Mouse (Mus musculus): ENCODE data around the gene Zfp524. TPM values are rescaled to one million over a fixed set of nuclear protein-coding genes. Genes with fewer than 3 reads are reported as not detected.

The Zfp524 gene
- 6.7 and 7.9 TPM in 2 replicates for polyA plus RNA-seq (2015; fragmentation: Nextera tagmentation; extraction: Ambion mirVana)

DNA sequence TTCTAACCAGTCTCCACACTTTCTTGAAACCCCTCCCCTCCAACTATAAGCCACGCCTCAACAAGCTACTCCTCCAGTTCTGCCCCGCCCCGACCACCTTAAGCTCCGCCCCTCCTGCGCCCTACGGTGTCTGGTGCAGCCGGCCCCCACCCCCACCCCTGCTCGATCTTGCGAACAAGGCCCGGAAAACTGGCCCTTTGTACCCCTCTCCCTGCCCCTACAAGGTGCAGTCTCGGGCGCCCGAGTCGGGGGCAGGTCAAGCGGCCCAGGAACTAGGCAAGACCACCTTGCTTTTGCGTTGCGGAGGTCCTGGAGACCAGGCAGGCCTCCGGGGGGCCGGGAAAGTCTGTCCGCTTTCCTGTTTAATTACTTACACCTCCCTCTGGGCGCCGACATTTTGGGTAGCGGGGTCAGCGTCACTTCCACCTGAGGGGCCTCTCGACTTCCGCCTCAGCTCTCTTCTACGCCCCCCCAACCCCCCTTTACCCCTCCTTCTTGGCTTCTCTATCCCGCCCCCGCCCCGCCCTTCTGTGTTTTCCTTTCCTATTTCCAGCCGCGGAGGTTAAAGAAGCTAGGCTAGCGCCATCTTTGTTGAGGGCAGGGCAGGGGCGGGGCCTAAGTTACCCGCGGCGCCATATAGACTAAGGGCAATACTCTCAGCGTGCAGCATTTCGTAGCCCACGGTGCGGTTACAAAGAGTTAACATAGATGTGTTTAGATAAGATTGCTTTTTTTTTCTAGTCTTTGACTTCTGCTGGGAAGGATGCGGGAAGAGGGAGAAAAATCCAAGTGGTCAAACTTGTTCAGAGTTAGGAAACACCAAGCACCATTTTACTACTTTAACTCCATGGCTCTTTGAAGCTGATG lies at the start of gene Zfp524, which contains the start of gene Fiz1:
Zfp524 (plus strand) TSS at position 165 of the 867 bp plus-strand sequence.
Fiz1 (minus strand) TSS at position 447 of the 867 bp plus-strand sequence.
- no peaks in the 10 kb centered on the region for H3K9me3 ChIP-seq (replicated peaks; ENCODE audit: control insufficient read depth, low read length, poor library complexity, severe bottlenecking)
- H3K9ac ChIP-seq (ENCODE audit: low read depth, low read length) = peak within 1 kb of the TSS; percentile 74
- H3K4me1 ChIP-seq (ENCODE audit: control insufficient read depth, insufficient read depth, low read length) = peaks cover 10% of the 10 kb centered on the region
- H3K36me3 ChIP-seq (ENCODE audit: control insufficient read depth, insufficient read depth, low read length) = peaks cover 16% of the 10 kb centered on the region
- peak within 1 kb of the TSS; percentile 97 for H3K27ac ChIP-seq (ENCODE audit: low read length)
- peak; percentile 84 for ATAC-seq
- peak within 1 kb of the TSS; percentile 67 for H3K4me2 ChIP-seq (ENCODE audit: low read length)
- peak within 1 kb of the TSS; percentile 79 for H3K4me3 ChIP-seq (ENCODE audit: low read depth, low read length)
- under 1% methylated on average over 41 of the region's 42 CpGs for WGBS
- H3K27me3 ChIP-seq (ENCODE audit: control insufficient read depth, insufficient read depth, low read depth, low read length) = no peaks in the 10 kb centered on the region

DNA sequence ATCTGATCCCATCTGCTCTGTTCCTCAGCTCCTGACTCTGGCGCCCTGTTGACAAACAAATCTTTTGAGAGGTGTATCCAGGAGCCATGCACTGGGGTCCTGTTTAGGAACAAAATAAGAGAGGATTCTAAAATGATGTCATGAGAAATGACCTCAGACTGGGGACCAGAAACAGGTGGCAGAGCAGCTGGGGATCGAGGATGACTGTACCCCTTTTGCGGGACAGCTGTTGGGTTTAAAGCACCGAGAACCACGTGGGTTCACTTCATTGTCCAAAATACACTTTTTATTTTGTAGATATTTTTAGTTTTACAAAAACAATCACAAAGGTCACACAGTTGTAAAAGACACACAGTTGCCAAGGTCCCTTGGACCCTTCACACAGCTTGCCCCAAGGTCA lies 49.2 kb upstream of the Zfp524 start:
- H3K36me3 ChIP-seq (ENCODE audit: control insufficient read depth, insufficient read depth, low read length) = no peaks in the 10 kb centered on the region
- H3K4me3 ChIP-seq (ENCODE audit: low read depth, low read length) = no peak overlapping the region
- H3K27ac ChIP-seq (ENCODE audit: low read length) = no peak overlapping the region
- no peaks in the 10 kb centered on the region for H3K9me3 ChIP-seq (replicated peaks; ENCODE audit: control insufficient read depth, low read length, poor library complexity, severe bottlenecking)
- 81% methylated on average over 5 of the region's 5 CpGs for WGBS
- no peaks in the 10 kb centered on the region for H3K27me3 ChIP-seq (ENCODE audit: control insufficient read depth, insufficient read depth, low read depth, low read length)
- no peaks in the 10 kb centered on the region for H3K4me1 ChIP-seq (ENCODE audit: control insufficient read depth, insufficient read depth, low read length)
- H3K4me2 ChIP-seq (ENCODE audit: low read length) = no peak overlapping the region
- no peak overlapping the region for H3K9ac ChIP-seq (ENCODE audit: low read depth, low read length)
- no peak for ATAC-seq

- WGBS = 32% methylated on average over 6 of the region's 6 CpGs
- Histone ChIP-seq H3K27me3 (ENCODE audit: control insufficient read depth, insufficient read depth, low read depth, low read length) (no peaks in the 10 kb centered on the region), H3K9ac (ENCODE audit: low read depth, low read length) (no peak within 1 kb of the TSS), H3K27ac (ENCODE audit: low read length) (no peak within 1 kb of the TSS), H3K36me3 (ENCODE audit: control insufficient read depth, insufficient read depth, low read length) (no peaks in the 10 kb centered on the region), H3K9me3 (replicated peaks; ENCODE audit: control insufficient read depth, low read length, poor library complexity, severe bottlenecking) (no peaks in the 10 kb centered on the region), H3K4me1 (ENCODE audit: control insufficient read depth, insufficient read depth, low read length) (no peaks in the 10 kb centered on the region), H3K4me2 (ENCODE audit: low read length) (no peak within 1 kb of the TSS), H3K4me3 (ENCODE audit: low read depth, low read length) (no peak within 1 kb of the TSS)
- ATAC-seq = no peak
Observed at GRCm38 (mm10) chr7:4971068-4971467, 43.1 kb upstream of the Zfp524 start, which contains the start of gene Sbk3. Sbk3 (minus strand) TSS chr7:4971168.

DNA sequence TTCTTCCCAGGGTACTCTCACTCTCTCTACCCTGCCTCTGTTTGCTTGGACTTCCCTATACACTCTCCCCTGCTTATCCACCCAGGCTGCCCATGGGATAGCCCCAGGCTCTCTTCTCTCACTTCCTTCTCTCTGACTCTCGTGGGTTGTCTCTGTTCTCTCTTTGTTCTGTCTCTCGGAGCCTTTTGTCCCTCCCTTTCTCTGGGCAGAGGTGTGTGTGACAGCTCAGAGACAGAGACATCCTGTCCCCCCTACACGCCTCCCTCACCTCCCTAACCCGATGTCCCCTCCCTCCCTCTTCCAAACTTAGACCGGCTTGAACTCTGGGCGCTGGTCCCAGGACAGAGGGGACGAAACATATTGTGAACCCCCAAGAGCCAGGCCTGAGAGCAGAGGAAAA lies 42.5 kb upstream of the Zfp524 start:
- Histone ChIP-seq H3K27me3 (ENCODE audit: control insufficient read depth, insufficient read depth, low read depth, low read length) (no peaks in the 10 kb centered on the region), H3K4me2 (ENCODE audit: low read length) (no peak overlapping the region), H3K36me3 (ENCODE audit: control insufficient read depth, insufficient read depth, low read length) (no peaks in the 10 kb centered on the region), H3K4me3 (ENCODE audit: low read depth, low read length) (no peak overlapping the region), H3K9me3 (replicated peaks; ENCODE audit: control insufficient read depth, low read length, poor library complexity, severe bottlenecking) (no peaks in the 10 kb centered on the region), H3K27ac (ENCODE audit: low read length) (no peak overlapping the region), H3K4me1 (ENCODE audit: control insufficient read depth, insufficient read depth, low read length) (no peaks in the 10 kb centered on the region), H3K9ac (ENCODE audit: low read depth, low read length) (no peak overlapping the region)
- WGBS = 23% methylated on average over 7 of the region's 7 CpGs
- no peak for ATAC-seq

- H3K4me1 ChIP-seq (ENCODE audit: control insufficient read depth, insufficient read depth, low read length) = no peaks in the 10 kb centered on the region
Observed at GRCm38 (mm10) chr7:4972321-4973047, 41.7 kb upstream of the Zfp524 start.

DNA sequence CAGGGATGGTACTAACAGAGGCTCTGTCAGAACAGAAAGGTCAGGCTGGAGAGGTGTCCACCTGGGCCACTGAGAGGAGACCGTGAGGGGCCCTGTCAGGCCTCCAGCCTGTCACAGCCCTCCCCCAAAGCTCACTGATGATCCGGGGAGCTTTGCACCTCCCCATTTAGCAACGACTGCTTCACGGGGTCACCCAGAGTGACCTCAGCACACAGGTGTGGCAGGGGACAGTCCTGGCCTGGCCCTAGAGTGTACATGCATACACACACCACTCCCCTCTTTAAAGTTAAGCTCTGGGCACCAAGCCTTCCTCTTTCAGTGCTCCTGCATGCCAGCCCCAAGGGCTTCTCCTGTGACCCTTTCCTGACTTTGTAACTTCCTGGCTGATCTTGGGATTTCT lies 38.8 kb upstream of the Zfp524 start:
- Histone ChIP-seq H3K4me1 (ENCODE audit: control insufficient read depth, insufficient read depth, low read length) (no peaks in the 10 kb centered on the region), H3K4me3 (ENCODE audit: low read depth, low read length) (no peak overlapping the region), H3K27ac (ENCODE audit: low read length) (no peak overlapping the region), H3K9me3 (replicated peaks; ENCODE audit: control insufficient read depth, low read length, poor library complexity, severe bottlenecking) (no peaks in the 10 kb centered on the region), H3K9ac (ENCODE audit: low read depth, low read length) (no peak overlapping the region), H3K36me3 (ENCODE audit: control insufficient read depth, insufficient read depth, low read length) (no peaks in the 10 kb centered on the region), H3K4me2 (ENCODE audit: low read length) (no peak overlapping the region), H3K27me3 (ENCODE audit: control insufficient read depth, insufficient read depth, low read depth, low read length) (no peaks in the 10 kb centered on the region)
- ATAC-seq = no peak
- WGBS = 72% methylated on average over 4 of the region's 4 CpGs

More at GRCm38 (mm10) chr7:4972321-4973047, 41.7 kb upstream of the Zfp524 start:
- no peak for ATAC-seq
- Histone ChIP-seq H3K9me3 (replicated peaks; ENCODE audit: control insufficient read depth, low read length, poor library complexity, severe bottlenecking) (no peaks in the 10 kb centered on the region), H3K27ac (ENCODE audit: low read length) (no peak overlapping the region), H3K36me3 (ENCODE audit: control insufficient read depth, insufficient read depth, low read length) (no peaks in the 10 kb centered on the region), H3K27me3 (ENCODE audit: control insufficient read depth, insufficient read depth, low read depth, low read length) (no peaks in the 10 kb centered on the region), H3K4me2 (ENCODE audit: low read length) (no peak overlapping the region), H3K9ac (ENCODE audit: low read depth, low read length) (no peak overlapping the region), H3K4me3 (ENCODE audit: low read depth, low read length) (no peak overlapping the region)
- 81% methylated on average over 18 of the region's 18 CpGs for WGBS

GRCm38 (mm10) chr7:4976832-4977231 lies 37.4 kb upstream of the Zfp524 start:
- H3K4me1 ChIP-seq (ENCODE audit: control insufficient read depth, insufficient read depth, low read length) = no peaks in the 10 kb centered on the region
- H3K4me2 ChIP-seq (ENCODE audit: low read length) = no peak overlapping the region
- no peak overlapping the region for H3K27ac ChIP-seq (ENCODE audit: low read length)
- H3K9ac ChIP-seq (ENCODE audit: low read depth, low read length) = no peak overlapping the region
- no peak overlapping the region for H3K4me3 ChIP-seq (ENCODE audit: low read depth, low read length)
- H3K36me3 ChIP-seq (ENCODE audit: control insufficient read depth, insufficient read depth, low read length) = no peaks in the 10 kb centered on the region
- H3K9me3 ChIP-seq (replicated peaks; ENCODE audit: control insufficient read depth, low read length, poor library complexity, severe bottlenecking) = no peaks in the 10 kb centered on the region
- 90% methylated on average over 7 of the region's 7 CpGs for WGBS
- ATAC-seq = no peak
- H3K27me3 ChIP-seq (ENCODE audit: control insufficient read depth, insufficient read depth, low read depth, low read length) = no peaks in the 10 kb centered on the region

DNA sequence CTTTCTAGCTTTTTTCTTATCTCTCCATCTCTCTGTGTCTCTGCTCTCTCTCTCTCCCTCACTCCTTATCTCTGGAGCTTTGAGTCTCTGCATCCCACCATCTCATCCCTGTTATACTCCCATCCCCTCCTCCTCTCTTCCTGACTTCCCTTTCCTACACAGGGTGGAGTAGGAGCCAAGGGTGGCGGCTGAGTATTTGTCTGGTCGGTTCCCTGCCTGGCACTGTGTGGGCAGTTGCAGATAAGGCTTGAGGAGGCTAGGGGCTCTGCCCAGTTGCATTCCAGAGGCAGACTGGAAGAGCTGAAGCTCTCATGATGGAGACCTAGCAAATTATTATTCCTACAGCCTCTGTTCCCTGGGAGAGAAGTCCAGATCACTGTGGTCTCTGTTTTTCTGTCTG lies 26.0 kb upstream of the Zfp524 start:
- H3K27me3 ChIP-seq (ENCODE audit: control insufficient read depth, insufficient read depth, low read depth, low read length) = no peaks in the 10 kb centered on the region
- H3K36me3 ChIP-seq (ENCODE audit: control insufficient read depth, insufficient read depth, low read length) = peaks cover 8% of the 10 kb centered on the region
- no peak overlapping the region for H3K4me3 ChIP-seq (ENCODE audit: low read depth, low read length)
- H3K4me2 ChIP-seq (ENCODE audit: low read length) = no peak overlapping the region
- H3K9ac ChIP-seq (ENCODE audit: low read depth, low read length) = no peak overlapping the region
- WGBS = 86% methylated on average over 2 of the region's 2 CpGs
- no peaks in the 10 kb centered on the region for H3K9me3 ChIP-seq (replicated peaks; ENCODE audit: control insufficient read depth, low read length, poor library complexity, severe bottlenecking)
- no peak overlapping the region for H3K27ac ChIP-seq (ENCODE audit: low read length)
- ATAC-seq = no peak
- H3K4me1 ChIP-seq (ENCODE audit: control insufficient read depth, insufficient read depth, low read length) = no peaks in the 10 kb centered on the region
